Mouse (Mus musculus) CD8-positive naive resting alpha-beta T cell, adult 2 months (primary cell): ENCODE data around the gene Slco1a5.
"Not testable (repeated sequence)": the region's sequence is repeated elsewhere in the genome, so short reads cannot be mapped to it uniquely, and the experiment has no call there.

Experiments
- DNase-seq, 2 experiments: peaks; one replicate each; pipeline ENCODE4 v3.0.0; 2022; ENCODE audit warnings: low read depth in 2 of 2, low spot score in 2 of 2

The Slco1a5 gene

GRCm38 (mm10) chr6:142322881-142323280 lies at the start of gene Slco1a5:
Gene Slco1a5 (minus strand): TSS chr6:142322981.
- no peak for DNase-seq

DNA sequence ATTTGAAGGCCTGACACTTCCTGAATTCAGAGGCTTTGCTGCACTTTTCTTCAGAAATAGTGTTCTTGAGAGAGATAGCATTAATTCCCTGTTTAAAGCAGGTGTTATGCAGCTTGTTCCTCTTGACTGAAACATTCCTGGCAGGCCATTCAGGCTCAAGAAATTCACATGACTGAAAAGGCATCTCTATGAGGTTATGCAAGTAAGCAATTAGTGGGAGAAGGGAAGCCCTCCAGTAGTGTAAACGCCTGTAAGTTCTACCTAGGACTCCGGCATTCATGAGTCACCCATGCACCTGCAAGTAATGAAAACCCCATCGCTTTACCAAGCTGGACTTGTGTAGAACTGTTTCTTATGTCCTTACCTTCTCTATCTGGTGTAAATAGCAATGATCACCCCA lies 46.8 kb upstream of the Slco1a5 start:
- DNase-seq: no peak

- DNase-seq: no peak
Measured at GRCm38 (mm10) chr6:142367565-142367964, 44.8 kb upstream of the Slco1a5 start.

- DNase-seq: no peak
Measured at GRCm38 (mm10) chr6:142366473-142367018, 43.8 kb upstream of the Slco1a5 start.

- no peak for DNase-seq
Measured at GRCm38 (mm10) chr6:142365742-142366472, 43.1 kb upstream of the Slco1a5 start.

DNA sequence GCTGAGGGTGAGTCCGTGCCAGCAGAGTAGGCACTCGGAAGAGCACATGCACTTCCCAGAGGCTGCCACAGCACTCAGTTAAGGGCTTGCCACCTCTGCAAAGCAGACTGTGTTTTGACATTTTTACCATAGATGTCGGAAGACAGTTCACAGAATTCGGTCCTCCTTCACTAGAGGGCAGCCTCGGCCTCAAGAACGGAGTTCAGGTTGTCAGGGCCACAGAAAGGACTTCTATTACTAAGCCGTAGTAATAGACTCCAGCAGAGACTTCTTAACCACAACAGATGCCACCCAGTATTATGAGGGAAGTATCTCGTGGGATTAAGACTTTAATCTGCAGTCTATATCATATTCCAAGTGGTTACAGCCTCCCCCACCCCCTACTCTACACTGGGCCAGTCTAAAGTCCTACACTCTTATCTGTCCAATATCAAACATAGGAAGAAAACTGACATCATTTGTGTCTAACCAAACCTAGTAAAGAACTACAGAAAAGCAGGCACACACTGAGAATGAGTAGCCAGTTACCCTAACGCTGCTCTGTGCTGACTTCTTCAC lies 40.3 kb upstream of the Slco1a5 start:
- DNase-seq: no peak

GRCm38 (mm10) chr6:142362036-142362435 lies 39.3 kb upstream of the Slco1a5 start:
- DNase-seq: no peak

DNA sequence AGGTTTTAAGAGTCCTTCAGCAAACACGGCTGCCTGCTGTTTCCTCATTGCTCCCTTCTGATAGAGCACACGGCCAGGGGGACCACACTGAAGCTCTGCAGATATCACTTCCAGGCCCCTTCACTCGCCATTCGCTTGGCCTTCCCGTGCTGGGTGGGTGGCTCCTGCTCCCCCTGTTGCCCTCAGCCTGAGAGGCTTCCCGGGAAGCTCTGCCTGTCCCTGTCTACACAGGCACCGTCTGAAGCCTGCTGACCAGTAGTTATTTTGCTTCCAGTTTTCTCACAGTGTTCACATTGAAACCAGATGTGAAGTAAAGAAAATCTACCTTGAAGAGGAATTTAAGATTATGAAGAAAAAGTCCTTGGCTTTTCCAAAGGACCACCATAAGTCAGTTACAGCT lies 34.3 kb upstream of the Slco1a5 start:
- DNase-seq: no peak

- not testable (repeated sequence) for DNase-seq
Measured at GRCm38 (mm10) chr6:142352099-142352498, 29.3 kb upstream of the Slco1a5 start.

- DNase-seq: no peak
Measured at GRCm38 (mm10) chr6:142347431-142348385, 24.9 kb upstream of the Slco1a5 start.

- DNase-seq: no peak
Measured at GRCm38 (mm10) chr6:142346181-142347110, 23.7 kb upstream of the Slco1a5 start.

GRCm38 (mm10) chr6:142345440-142346038 lies 22.8 kb upstream of the Slco1a5 start, which contains the start of gene Pyroxd1:
Gene Pyroxd1 (plus strand): TSS chr6:142345654.
- peak; percentile 81 to 88 for DNase-seq

GRCm38 (mm10) chr6:142343561-142343960 lies 20.8 kb upstream of the Slco1a5 start:
- peak; percentile 20 to 42 for DNase-seq

DNA sequence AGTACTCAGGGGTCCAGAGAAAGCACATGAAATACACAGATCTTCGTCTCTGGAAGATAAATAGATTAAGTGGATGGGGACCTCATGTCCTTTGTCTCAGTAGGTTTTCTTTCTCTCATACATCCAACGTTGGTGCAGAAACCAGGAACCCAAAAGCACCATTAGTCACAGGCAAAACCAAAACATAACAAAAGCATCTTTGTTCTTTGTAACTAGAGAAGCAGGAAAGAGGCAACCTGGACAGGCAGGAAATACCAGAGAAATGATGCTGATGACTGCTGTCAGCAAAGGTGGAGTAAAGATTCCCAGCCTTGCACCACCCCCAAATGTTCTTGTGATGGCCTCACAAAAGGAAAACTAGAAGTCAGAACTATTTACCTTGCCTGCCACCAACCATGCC lies 16.8 kb upstream of the Slco1a5 start:
- DNase-seq: no peak

DNA sequence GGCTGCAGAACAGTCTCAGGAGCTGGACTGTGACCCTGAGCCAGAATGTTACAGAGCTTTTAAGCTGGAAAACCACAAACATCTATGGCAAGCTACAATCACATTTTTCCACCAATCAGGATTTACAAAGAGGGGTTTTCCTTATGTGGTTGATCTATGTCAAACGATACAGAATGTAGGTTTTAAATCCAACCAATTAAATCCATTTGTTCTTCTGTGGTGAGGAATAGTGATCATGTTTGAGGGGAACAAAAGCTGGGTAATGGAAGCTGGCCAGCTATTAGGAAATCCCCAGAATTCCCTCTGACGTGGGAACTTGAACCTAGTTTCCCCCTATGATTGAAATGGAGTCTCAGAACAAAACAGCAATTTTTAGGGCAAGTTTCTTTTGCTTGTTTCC lies 16.2 kb upstream of the Slco1a5 start:
- DNase-seq: no peak

- no peak for DNase-seq
Measured at GRCm38 (mm10) chr6:142329201-142329600, 6.4 kb upstream of the Slco1a5 start.

GRCm38 (mm10) chr6:142326598-142326997 lies 3.8 kb upstream of the Slco1a5 start:
- no peak for DNase-seq

DNA sequence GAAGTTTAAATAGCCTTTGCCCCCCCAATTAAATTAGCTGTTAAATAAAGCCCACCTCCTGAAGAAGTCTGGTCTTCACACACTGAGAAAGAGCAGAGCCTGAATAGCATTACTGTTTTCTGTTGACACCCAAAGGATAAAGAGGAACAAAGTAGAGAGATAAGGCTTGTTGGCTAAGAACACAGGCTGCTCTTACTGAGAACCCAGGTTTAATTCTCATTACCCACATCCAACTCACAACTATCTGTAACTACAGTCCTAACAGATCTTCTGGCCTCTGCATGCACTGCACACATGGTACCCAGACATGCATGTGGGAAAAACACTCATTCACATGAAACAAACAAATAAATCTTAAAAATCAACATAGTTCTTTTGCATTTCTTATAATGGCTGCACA lies 5.7 kb downstream of the Slco1a5 start:
- DNase-seq: no peak

- DNase-seq: no peak
Measured at GRCm38 (mm10) chr6:142314285-142314684, 8.5 kb downstream of the Slco1a5 start.

GRCm38 (mm10) chr6:142305076-142305475 lies 17.7 kb downstream of the Slco1a5 start:
- no peak for DNase-seq
